Mouse (Mus musculus): Measurements from ENCODE around the gene Olfr592. TPM values are rescaled to one million over a fixed set of nuclear protein-coding genes. Genes with fewer than 3 reads are reported as not detected.

Olfr592 gene
- polyA plus RNA-seq, 1 experiment from 2014 or later = not detected

Other genes with a start within 250 kb of the Olfr592 start
- not detected in 2 replicates for gene Olfr573-ps1, start 242.2 kb upstream of the Olfr592 start, polyA plus RNA-seq (2015; fragmentation: Nextera tagmentation; extraction: Ambion mirVana)
- gene Olfr574, start 236.3 kb upstream of the Olfr592 start, polyA plus RNA-seq (2015; fragmentation: Nextera tagmentation; extraction: Ambion mirVana) = not detected in 2 replicates
- not detected in 2 replicates for gene Olfr575, start 226.0 kb upstream of the Olfr592 start, polyA plus RNA-seq (2015; fragmentation: Nextera tagmentation; extraction: Ambion mirVana)
- gene Olfr576, start 222.1 kb upstream of the Olfr592 start, polyA plus RNA-seq (2015; fragmentation: Nextera tagmentation; extraction: Ambion mirVana) = not detected in 2 replicates
- gene Olfr577, start 208.9 kb upstream of the Olfr592 start, polyA plus RNA-seq (2015; fragmentation: Nextera tagmentation; extraction: Ambion mirVana) = not detected in 2 replicates
- not detected in 2 replicates for gene Olfr578, start 195.5 kb upstream of the Olfr592 start, polyA plus RNA-seq (2015; fragmentation: Nextera tagmentation; extraction: Ambion mirVana)
- not detected in 2 replicates for gene Olfr582, start 146.8 kb upstream of the Olfr592 start, polyA plus RNA-seq (2015; fragmentation: Nextera tagmentation; extraction: Ambion mirVana)
- gene Olfr583, start 133.5 kb upstream of the Olfr592 start, polyA plus RNA-seq (2015; fragmentation: Nextera tagmentation; extraction: Ambion mirVana) = not detected in 2 replicates
- not detected in 2 replicates for gene Olfr584, start 102.9 kb upstream of the Olfr592 start, polyA plus RNA-seq (2015; fragmentation: Nextera tagmentation; extraction: Ambion mirVana)
- not detected in 2 replicates for gene Olfr585, start 87.1 kb upstream of the Olfr592 start, polyA plus RNA-seq (2015; fragmentation: Nextera tagmentation; extraction: Ambion mirVana)
- not detected in 2 replicates for gene Olfr586, start 59.2 kb upstream of the Olfr592 start, polyA plus RNA-seq (2015; fragmentation: Nextera tagmentation; extraction: Ambion mirVana)
- not detected in 2 replicates for gene Olfr588-ps1, start 43.9 kb upstream of the Olfr592 start, polyA plus RNA-seq (2015; fragmentation: Nextera tagmentation; extraction: Ambion mirVana)
- gene Olfr589, start 28.4 kb upstream of the Olfr592 start, polyA plus RNA-seq (2015; fragmentation: Nextera tagmentation; extraction: Ambion mirVana) = not detected in 2 replicates
- not detected in 2 replicates for gene Olfr591, start 6.5 kb upstream of the Olfr592 start, polyA plus RNA-seq (2015; fragmentation: Nextera tagmentation; extraction: Ambion mirVana)
- gene Olfr593, start 27.1 kb downstream of the Olfr592 start, polyA plus RNA-seq (2015; fragmentation: Nextera tagmentation; extraction: Ambion mirVana) = not detected in 2 replicates
- not detected in 2 replicates for gene Olfr594, start 32.2 kb downstream of the Olfr592 start, polyA plus RNA-seq (2015; fragmentation: Nextera tagmentation; extraction: Ambion mirVana)
- not detected in 2 replicates for gene Usp17ld, start 67.7 kb downstream of the Olfr592 start, polyA plus RNA-seq (2015; fragmentation: Nextera tagmentation; extraction: Ambion mirVana)
- not detected in 2 replicates for gene Olfr596, start 120.8 kb downstream of the Olfr592 start, polyA plus RNA-seq (2015; fragmentation: Nextera tagmentation; extraction: Ambion mirVana)
- not detected in 2 replicates for gene Olfr597, start 131.5 kb downstream of the Olfr592 start, polyA plus RNA-seq (2015; fragmentation: Nextera tagmentation; extraction: Ambion mirVana)
- gene Olfr598, start 138.8 kb downstream of the Olfr592 start, polyA plus RNA-seq (2015; fragmentation: Nextera tagmentation; extraction: Ambion mirVana) = not detected in 2 replicates
- not detected in 2 replicates for gene Olfr599, start 151.1 kb downstream of the Olfr592 start, polyA plus RNA-seq (2015; fragmentation: Nextera tagmentation; extraction: Ambion mirVana)
- gene Olfr600, start 164.9 kb downstream of the Olfr592 start, polyA plus RNA-seq (2015; fragmentation: Nextera tagmentation; extraction: Ambion mirVana) = not detected in 2 replicates
- gene Olfr601, start 177.9 kb downstream of the Olfr592 start, polyA plus RNA-seq (2015; fragmentation: Nextera tagmentation; extraction: Ambion mirVana) = not detected in 2 replicates
- gene Olfr603, start 201.4 kb downstream of the Olfr592 start, polyA plus RNA-seq (2015; fragmentation: Nextera tagmentation; extraction: Ambion mirVana) = not detected in 2 replicates
- gene Usp17lc, start 230.3 kb downstream of the Olfr592 start, polyA plus RNA-seq (2015; fragmentation: Nextera tagmentation; extraction: Ambion mirVana) = not detected in 2 replicates